Mouse (Mus musculus): ENCODE measurements around the gene Pck2. TPM values are rescaled to one million over a fixed set of nuclear protein-coding genes. Genes with fewer than 3 reads are reported as not detected.

The Pck2 gene
- polyA plus RNA-seq (2017; shearing (Covaris generic)): 10 to 100 TPM in 1 of 2 experiments, 1 to 10 TPM in 1; 9.6 to 27.7 TPM

DNA sequence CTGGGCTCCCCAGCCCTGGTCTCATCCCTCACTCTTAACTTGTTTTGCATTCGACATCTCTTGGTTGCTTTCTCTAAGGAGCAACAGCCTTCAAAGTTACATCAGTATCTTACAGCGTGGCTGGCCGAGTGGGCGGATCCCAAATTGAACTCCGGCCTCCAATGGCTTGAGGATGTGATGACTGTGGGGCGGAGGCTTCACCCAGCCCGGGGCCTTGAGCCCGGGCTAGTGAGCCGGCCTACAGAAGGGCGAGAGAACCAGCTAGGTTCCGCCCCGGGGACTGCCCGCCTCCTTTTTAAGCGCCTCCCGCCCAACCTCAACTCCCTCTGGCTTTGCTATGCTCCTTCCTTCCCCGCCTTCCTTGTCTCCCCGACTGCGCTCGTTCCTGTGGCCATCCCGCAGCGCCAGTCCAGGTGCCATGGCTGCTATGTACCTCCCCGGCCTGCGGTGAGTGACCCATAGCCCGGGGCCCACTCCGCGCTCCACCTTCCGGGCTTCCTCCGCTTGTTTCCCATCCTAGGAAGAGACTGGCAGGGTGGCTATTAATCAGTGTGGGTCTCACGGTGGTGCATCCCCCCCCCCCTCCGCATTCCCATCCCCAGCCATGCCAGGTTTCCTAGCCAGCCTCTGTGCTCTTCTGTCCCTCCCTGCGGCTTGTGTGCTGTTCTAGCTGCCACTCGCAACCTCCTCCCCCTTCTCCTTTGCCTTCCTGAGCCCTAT, at the start of gene Pck2:
Pck2 (plus strand) TSS at position 200 of the 720 bp plus-strand sequence.

DNA sequence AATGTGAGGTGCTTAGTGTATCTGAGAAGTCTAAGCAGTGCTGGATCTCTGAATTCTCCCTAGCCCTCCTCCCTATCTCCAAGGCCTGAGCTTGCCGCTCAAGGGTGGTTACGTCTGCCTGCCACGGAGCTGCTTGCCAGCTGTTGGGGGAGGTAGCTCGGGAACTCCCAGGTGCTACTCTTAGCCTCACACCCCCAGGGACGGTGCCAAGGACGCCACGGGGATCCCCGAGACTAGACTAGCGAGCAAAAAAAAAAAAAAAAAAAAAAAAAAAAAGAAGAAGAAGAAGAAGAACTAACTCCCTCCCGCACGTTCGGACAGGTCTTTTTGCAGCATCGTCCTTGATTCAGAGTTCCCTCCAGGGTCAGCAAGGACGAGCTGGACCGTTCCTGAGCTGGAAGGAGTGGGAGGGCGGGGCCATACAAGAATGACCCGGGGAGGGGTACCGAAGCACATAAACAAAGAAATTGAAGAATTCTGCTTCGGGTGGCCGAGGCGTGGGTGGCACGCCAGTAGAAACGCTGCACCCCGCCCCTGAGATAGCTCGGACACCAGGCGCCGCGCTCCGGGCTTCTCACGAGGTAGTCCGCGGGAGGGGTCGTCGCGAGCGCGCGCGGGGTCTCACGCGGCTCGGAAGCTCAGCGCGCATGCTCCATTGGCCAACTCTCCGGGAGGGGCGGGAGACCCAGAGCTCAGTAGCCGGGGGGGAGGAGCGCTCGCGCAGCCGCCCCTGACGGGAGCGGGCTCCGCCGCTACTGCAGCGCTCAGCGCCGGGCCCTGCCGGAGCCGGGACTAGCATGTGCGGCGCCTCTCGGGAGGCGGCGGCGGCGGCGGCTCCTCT, 49.5 kb upstream of the Pck2 start, which contains the start of gene Carmil3:
Carmil3 (plus strand) TSS at position 291 of the 841 bp plus-strand sequence.

DNA sequence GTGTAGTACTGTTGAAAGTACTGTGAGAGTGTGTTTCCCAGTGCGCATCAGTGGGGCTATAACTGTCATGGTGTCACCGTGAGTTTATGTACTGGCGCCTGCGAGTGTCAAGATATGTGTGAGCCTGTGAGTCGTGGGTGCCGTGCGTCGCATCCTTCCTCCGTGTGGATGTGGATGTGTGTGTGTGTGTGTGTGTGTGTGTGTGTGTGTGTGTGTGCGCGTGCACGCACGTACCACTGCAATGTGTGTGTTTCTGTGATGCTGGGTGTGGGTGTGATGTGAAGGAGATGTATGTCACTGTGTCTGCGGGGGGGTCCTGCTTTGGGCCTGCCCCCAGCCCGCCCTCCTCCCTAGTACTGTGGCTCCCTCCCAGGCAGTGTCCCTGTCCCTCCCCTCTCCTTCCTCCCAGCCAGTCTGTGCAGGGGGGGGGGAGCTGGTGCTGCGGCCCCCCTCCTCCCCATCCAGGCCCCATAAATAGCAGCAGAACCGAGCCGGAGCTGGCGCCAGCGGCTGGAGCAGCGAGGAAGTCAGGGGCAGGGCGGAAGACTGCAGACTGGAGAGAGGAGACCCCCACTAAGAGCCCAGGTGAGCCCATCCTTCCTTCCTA, 29.8 kb upstream of the Pck2 start, which contains the start of gene Cpne6:
Cpne6 (plus strand) TSS at position 321 of the 607 bp plus-strand sequence.

DNA sequence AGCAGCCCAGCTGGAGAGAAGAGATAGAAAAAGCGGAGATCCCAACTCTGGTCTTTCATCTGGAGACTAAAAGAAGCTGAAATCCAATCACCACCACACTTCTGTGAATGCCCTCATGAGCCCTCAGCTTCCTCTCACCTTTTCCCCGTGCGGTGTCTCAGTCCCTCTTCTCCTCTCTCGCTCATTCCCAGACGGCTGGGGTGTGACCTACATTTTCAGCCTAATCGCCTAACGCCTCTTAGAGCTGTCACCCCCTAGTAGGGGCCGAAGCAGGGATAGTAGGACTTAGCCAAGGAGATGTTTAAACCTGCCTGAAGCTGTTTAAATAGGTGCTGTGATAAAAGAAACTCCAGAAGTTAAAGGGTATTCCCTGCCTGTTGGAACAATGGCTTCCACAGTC, 15.3 kb upstream of the Pck2 start, which contains the start of gene Nrl:
Nrl (minus strand) TSS at position 197 of the 400 bp plus-strand sequence.

DNA sequence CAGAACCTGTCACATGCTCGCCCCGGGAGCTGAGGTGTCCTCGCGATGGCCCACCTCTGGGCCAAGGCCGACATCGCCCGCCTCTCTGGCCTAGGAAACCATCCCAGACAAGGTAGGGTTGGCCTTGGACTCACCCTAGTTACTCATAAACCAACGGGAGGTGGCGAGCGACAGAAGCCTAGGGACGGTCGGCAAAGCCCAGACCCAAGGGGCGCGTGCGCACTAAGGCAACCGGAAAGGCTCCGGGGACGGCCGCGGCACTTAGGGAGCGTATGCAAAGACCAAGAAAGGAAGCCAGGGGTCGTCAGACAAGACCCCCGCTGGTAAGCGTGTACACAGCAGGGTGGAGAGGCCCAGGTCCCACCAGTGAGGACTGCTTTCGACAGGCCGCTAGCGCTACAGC, 19.7 kb downstream of the Pck2 start, which contains the start of gene Dcaf11:
Dcaf11 (plus strand) TSS at position 208 of the 403 bp plus-strand sequence.

DNA sequence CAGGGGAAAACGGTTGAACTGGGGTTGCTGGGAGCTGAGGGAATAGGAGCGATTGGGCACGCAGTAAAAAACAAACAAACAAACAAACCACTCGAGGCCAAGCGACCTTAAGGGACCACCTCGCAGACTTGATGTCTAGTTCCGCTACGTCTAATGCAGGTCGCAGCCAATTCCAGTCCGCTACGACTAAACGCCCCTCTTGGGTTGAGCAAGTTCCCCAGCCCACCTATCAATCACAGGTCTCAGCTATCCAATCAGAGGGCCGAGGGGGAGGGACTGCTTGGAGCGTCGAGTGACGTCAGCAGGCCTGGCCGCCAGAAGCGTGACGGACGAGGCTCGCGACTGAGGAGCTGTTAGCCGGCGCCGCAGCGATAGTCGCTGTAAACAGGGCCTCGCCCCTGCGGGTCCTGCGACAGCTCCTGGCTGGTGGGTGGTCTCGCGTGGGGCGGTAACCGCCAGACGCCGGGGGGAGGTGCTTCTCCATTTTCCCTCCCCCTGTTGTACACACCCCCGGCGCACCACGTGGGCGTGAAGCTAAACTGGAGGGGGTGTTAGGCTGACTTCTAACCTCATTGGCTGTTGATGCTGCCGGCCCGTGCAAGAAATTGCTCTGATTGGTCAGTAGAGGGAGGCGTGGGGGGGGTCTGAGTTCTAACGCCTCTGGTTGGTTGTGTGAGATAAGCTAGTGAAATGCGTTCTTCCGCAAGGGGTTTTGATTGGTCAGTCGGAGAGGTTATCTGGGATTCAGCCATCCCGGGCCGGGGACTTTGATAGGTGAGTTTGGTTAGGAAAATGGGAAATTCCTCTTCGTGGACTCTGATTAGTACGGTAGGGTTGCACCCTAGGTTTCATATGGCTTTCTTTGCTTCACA, 20.4 kb downstream of the Pck2 start, which contains the start of gene A730061H03Rik:
A730061H03Rik (minus strand) TSS at position 205 of the 872 bp plus-strand sequence.

DNA sequence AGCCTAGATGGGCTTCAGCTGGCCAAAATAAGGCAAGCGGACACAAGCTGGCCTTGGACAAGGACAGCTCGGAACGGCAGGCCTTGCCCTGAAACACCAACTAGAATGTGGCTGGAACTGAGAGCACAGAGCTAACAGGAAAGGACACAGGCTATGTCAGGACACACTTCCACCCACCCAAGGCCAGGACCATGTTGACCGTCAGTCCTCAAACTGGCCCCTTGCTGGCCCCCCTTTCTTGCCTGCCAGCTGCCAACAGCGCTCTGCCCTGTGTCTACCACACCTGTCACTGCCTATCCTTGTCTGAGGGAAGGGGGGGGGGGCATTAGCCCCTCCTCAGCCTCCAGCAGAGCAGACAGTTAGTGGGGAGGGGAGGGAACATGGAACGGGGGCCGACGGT, 35.2 kb downstream of the Pck2 start, which contains the start of gene Fitm1:
Fitm1 (plus strand) TSS at position 316 of the 400 bp plus-strand sequence.

DNA sequence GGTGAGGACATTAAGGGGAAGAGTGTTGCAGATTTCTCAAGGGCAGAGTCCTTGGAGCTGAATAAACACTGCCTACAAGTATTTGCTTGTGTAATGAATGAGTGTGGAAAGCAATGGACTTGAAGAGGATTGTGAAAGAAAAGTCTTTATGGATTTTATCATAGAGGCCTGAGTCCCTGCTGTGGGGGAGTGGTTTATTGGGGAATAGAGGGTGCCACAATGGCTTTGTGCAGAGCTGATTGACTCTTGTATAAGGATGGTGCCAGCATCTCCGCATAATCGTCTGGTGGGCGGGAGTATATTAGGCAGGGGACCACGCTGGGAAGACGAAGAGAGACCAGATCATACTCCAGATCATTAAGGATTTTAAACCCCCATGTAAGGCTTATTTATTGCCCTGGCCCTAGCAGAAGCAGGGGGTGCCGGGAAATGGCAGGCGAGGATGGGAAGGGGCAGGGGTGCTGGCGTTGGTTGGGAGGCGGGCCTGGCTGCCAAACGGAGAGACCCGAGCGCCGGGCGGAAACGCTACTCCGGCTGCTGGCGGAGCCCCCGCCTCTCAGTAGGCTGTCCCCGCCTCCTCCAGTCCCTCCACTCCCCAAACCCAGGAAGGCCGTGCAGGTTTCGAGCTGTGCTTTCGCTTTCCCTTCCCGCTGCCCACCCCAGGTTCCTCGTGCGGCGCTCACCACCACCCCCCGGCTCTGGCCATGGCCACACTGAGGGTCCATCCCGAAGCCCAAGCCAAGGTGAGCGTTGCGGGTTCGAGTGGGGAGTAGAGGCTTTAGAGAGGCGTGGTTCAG, 38.0 kb downstream of the Pck2 start, which contains the start of gene Psme1:
Psme1 (plus strand) TSS at position 253 of the 797 bp plus-strand sequence.

DNA sequence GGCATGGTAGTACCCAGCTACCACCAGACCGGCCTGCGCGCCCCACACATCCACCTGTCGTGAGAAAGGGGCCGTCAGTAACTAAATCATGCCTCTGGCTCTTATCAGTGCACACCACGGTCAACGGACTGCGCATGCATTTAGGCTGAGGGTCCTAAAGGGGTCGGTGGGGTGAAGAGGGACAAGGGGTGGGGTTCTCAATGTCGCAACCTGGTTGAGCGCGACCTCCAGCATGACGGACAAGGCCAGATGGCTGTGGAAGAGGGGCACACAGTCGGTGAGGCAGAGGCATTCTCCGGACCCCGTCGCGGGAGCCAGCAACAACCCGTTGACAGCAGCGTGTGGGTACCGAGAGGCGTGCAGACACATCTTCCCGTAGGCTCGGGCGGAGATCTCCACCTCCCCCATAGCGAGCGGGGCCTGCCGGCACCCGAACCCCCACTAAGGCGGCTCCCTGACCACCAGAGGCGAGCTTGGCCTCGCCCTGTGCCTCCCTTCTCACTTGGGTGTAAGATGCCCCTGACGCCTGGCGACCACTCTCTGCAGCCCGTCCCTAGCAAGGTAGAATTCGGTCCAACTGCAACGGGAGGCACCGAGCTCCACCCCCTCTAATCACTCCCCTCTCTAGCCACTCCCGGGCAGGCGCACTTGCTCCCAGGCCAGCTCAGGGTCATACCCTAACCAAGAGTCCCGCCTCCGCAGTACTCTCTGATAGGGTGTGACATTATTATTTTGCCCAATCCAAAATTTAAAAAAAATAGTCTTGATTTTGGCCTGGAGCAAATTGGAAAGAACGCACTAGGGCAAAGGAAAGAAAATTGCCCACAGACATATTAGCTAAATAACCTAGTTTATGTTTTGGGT, 44.9 kb downstream of the Pck2 start, which contains the start of gene Emc9:
Emc9 (minus strand) TSS at position 601 of the 864 bp plus-strand sequence.

DNA sequence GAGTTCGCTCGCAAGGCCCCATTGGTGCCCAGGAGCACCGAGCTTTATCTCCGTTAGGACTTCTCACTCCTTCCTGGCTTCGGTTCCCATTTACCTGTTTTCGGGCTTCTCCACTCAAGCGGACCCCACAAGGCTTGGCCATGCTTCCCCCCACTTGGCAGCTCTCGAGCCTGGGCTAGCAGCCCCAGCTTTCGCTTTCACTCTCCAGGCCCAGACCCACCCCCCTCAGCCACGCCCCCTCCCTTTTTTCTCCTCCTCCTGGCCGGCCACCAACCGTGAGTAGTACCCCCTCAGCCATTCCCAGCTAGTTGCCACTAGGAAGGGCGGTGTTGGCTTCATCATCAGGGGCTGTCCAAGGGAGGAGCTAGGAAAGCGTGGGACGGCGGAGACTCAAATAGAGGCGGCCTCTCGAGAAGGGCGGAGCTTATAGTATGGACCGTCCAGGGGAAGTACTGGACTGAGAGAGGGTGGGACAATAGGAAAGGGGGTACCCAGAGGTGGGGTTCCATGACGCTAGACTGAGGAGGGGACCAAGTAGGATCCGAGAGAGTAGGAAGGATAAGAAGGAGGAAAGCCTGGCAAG, 50.8 kb downstream of the Pck2 start, which contains the start of gene Psme2:
Psme2 (minus strand) TSS at position 366 of the 583 bp plus-strand sequence.

DNA sequence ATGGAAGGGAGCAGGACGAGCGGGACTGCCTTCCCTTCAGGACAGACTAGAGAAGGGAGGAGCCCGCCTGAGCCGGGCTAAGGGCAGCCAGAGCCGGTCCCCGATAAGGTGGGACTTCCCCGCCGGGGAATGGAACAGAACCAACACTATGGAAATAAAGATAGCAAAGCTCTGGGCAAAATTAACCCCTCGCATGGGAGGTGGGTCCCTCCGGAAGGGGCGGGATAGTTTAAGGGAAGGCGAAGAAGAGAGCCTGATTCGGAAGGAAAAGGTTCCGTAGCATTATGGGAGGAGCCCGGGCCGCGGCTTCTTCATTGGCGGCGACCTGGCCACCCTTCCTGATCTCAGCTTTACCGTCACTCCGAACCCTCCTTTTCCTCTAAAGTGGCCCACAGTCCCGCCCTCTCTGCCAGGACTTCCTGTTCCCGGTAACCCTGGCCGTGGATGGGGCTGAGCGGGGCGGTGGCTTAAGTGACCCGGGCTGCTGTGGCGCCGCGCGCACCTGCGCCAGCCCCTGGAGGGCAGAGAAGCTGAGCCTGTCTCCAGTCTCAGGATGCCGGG, 51.3 kb downstream of the Pck2 start, which contains the start of gene Rnf31:
Rnf31 (plus strand) TSS at position 378 of the 561 bp plus-strand sequence.

Other genes with a start within 250 kb of the Pck2 start
- gene Dhrs4, start 61.5 kb upstream of the Pck2 start, polyA plus RNA-seq (2017; shearing (Covaris generic)): 10 to 100 TPM; 46.9 to 50.3 TPM
- 1 to 10 TPM in 1 of 2 experiments, under 1 TPM in 1; 0.97 to 1.0 TPM for gene Carmil3, start 49.6 kb upstream of the Pck2 start, polyA plus RNA-seq (2017; shearing (Covaris generic))
- gene Cpne6, start 29.8 kb upstream of the Pck2 start, polyA plus RNA-seq (2017; shearing (Covaris generic)): under 1 TPM in 1 of 2 experiments, not detected in 1; 0.75 TPM
- under 1 TPM; 0.11 to 0.16 TPM for gene Nrl, start 15.3 kb upstream of the Pck2 start, polyA plus RNA-seq (2017; shearing (Covaris generic))
- 100 to 1,000 TPM; 127 to 137 TPM for gene Dcaf11, start 19.7 kb downstream of the Pck2 start, polyA plus RNA-seq (2017; shearing (Covaris generic))
- 1 to 10 TPM; 2.3 to 5.0 TPM for gene A730061H03Rik, start 20.1 kb downstream of the Pck2 start, polyA plus RNA-seq (2017; shearing (Covaris generic))
- gene Fitm1, start 35.4 kb downstream of the Pck2 start, polyA plus RNA-seq (2017; shearing (Covaris generic)): not detected
- gene Psme1, start 37.9 kb downstream of the Pck2 start, polyA plus RNA-seq (2017; shearing (Covaris generic)): 1,000 to 10,000 TPM; 1,262 to 1,326 TPM
- gene Emc9, start 45.0 kb downstream of the Pck2 start, polyA plus RNA-seq (2017; shearing (Covaris generic)): 10 to 100 TPM; 29.1 to 38.6 TPM
- gene Psme2, start 50.8 kb downstream of the Pck2 start, polyA plus RNA-seq (2017; shearing (Covaris generic)): 1,000 to 10,000 TPM; 1,039 to 1,128 TPM
- 10 to 100 TPM; 30.5 to 62.2 TPM for gene Rnf31, start 51.4 kb downstream of the Pck2 start, polyA plus RNA-seq (2017; shearing (Covaris generic))
- 100 to 1,000 TPM; 169 to 197 TPM for gene Irf9, start 63.3 kb downstream of the Pck2 start, polyA plus RNA-seq (2017; shearing (Covaris generic))
- gene Rec8, start 77.8 kb downstream of the Pck2 start, polyA plus RNA-seq (2017; shearing (Covaris generic)): 1 to 10 TPM; 2.8 to 5.6 TPM
- gene Ipo4, start 95.7 kb downstream of the Pck2 start, polyA plus RNA-seq (2017; shearing (Covaris generic)): 10 to 100 TPM; 31.1 to 45.2 TPM
- 1 to 10 TPM; 1.6 to 2.2 TPM for gene Gm49378, start 97.6 kb downstream of the Pck2 start, polyA plus RNA-seq (2017; shearing (Covaris generic))
- gene Tm9sf1, start 103.5 kb downstream of the Pck2 start, polyA plus RNA-seq (2017; shearing (Covaris generic)): 10 to 100 TPM; 64.4 to 75.6 TPM
- 1 to 10 TPM; 1.3 to 1.6 TPM for gene Tssk4, start 109.9 kb downstream of the Pck2 start, polyA plus RNA-seq (2017; shearing (Covaris generic))
- gene Mdp1, start 120.2 kb downstream of the Pck2 start, polyA plus RNA-seq (2017; shearing (Covaris generic)): 100 to 1,000 TPM; 101 to 105 TPM
- 10 to 100 TPM; 34.4 to 55.8 TPM for gene Gmpr2, start 131.7 kb downstream of the Pck2 start, polyA plus RNA-seq (2017; shearing (Covaris generic))
- 100 to 1,000 TPM; 479 to 482 TPM for gene Nedd8, start 131.9 kb downstream of the Pck2 start, polyA plus RNA-seq (2017; shearing (Covaris generic))
- 10 to 100 TPM; 50.8 to 60.2 TPM for gene Tinf2, start 141.6 kb downstream of the Pck2 start, polyA plus RNA-seq (2017; shearing (Covaris generic))
- gene Tgm1, start 173.7 kb downstream of the Pck2 start, polyA plus RNA-seq (2017; shearing (Covaris generic)): under 1 TPM; 0.32 to 0.81 TPM
- 10 to 100 TPM; 57.8 to 79.6 TPM for gene Rabggta, start 182.0 kb downstream of the Pck2 start, polyA plus RNA-seq (2017; shearing (Covaris generic))
- gene Dhrs1, start 205.4 kb downstream of the Pck2 start, polyA plus RNA-seq (2017; shearing (Covaris generic)): 10 to 100 TPM; 39.5 to 63.1 TPM
- 10 to 100 TPM; 38.9 to 45.7 TPM for gene Nop9, start 205.4 kb downstream of the Pck2 start, polyA plus RNA-seq (2017; shearing (Covaris generic))
- gene Cideb, start 218.2 kb downstream of the Pck2 start, polyA plus RNA-seq (2017; shearing (Covaris generic)): not detected
- gene Ltb4r2, start 221.2 kb downstream of the Pck2 start, polyA plus RNA-seq (2017; shearing (Covaris generic)): under 1 TPM; 0.17 to 0.21 TPM
- gene Ltb4r1, start 225.7 kb downstream of the Pck2 start, polyA plus RNA-seq (2017; shearing (Covaris generic)): 10 to 100 TPM; 13.2 to 19.4 TPM
- gene Adcy4, start 243.8 kb downstream of the Pck2 start, polyA plus RNA-seq (2017; shearing (Covaris generic)): under 1 TPM; 0.16 to 0.32 TPM
- 100 to 1,000 TPM in 1 of 2 experiments, 10 to 100 TPM in 1; 72.7 to 103 TPM for gene Ripk3, start 248.6 kb downstream of the Pck2 start, polyA plus RNA-seq (2017; shearing (Covaris generic))

All from activated CD4-positive, CD25-positive, alpha-beta regulatory T cell (primary cell).